Mouse (Mus musculus): ENCODE results near the gene Lins1. TPM values are rescaled to one million over a fixed set of nuclear protein-coding genes. Genes with fewer than 3 reads are reported as not detected.

Lins1 gene
- polyA plus RNA-seq (2017; shearing (Covaris generic)): 10 to 100 TPM in 1 of 2 experiments, 1 to 10 TPM in 1; 8.6 to 10.7 TPM

DNA sequence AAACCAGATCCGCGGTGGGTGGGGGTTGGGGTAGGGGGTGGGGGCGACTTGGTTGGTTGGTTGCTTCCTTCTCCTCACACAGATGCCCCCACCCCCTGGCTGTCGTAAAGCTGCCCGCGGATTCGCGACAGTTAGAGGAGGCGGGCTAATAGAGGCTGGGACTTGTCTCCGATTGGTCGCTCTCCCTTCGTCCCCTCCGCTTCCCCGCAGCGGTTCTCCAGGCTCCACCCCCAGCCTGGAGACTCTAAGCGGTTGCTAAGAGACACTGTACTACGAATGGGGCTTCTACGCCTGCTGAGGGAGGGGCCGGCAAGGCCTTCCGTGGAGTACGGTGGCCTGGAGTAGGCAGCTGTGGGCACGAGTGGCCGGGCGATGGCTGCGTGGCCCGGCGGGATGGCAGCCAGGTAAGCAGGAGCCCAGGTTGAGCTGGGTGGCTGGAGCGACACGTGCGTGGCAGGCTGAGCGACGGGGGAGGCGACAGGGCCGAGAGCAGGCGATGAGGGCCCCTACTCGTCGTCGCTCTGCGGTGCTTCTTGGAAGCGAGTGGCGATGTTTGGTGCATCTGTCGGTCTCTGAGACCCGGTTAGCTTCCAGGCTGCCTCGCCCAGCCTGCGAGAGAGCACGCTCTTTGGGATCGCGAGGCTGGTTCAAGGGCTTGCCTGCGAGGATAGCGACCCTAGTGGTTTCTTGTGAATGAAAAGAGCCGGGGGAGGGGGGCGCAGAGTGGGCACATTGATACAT, at the start of gene Lins1:
TSS of gene Lins1 (plus strand) at position 270 of the 741 bp plus-strand sequence.

GRCm38 (mm10) chr7:66689294-66689619, 432 bp upstream of the Lins1 start, which contains the start of gene Asb7:
Gene Asb7, minus strand, starts transcription at chr7:66689596.

DNA sequence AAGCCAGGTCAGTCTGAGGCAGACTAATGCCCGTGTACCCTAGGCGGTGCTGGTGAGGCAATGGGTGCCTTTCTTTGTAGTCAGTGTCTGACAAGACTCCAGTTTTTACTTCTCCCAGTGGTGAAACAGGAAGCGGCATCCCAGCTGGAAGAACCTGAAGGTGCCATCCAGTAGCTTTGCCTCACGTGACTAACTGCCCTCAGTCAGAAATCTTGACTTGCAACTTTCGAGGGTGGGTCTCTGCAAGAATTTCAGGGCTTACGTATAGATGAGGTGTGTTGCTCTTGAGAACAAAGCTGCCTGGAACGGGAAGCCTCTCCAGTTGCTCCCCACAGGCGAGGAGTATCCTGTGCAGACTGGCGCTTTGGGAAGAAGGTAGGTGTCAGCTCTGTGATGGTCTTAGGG, 53.7 kb downstream of the Lins1 start, which contains the start of gene Cers3:
TSS of gene Cers3 (plus strand) at position 128 of the 405 bp plus-strand sequence.

Other genes starting within 250 kb of the Lins1 start
- 1 to 10 TPM; 6.5 to 8.9 TPM for gene Asb7, start 293 bp upstream of the Lins1 start, polyA plus RNA-seq (2017; shearing (Covaris generic))
- gene Cers3, start 53.6 kb downstream of the Lins1 start, polyA plus RNA-seq (2017; shearing (Covaris generic)): not detected
- under 1 TPM in 1 of 2 experiments, not detected in 1; 0.80 TPM for gene Adamts17, start 149.8 kb downstream of the Lins1 start, polyA plus RNA-seq (2017; shearing (Covaris generic))